Mouse (Mus musculus): ENCODE data around the gene Dnajb2. TPM values are rescaled to one million over a fixed set of nuclear protein-coding genes. Genes with fewer than 3 reads are reported as not detected.
A peak's percentile ranks its signal among the peaks of the same experiment; 100 is the strongest.

Dnajb2 gene
- polyA plus RNA-seq, 2 experiments, result 22.4 to 41.9 TPM

DNA sequence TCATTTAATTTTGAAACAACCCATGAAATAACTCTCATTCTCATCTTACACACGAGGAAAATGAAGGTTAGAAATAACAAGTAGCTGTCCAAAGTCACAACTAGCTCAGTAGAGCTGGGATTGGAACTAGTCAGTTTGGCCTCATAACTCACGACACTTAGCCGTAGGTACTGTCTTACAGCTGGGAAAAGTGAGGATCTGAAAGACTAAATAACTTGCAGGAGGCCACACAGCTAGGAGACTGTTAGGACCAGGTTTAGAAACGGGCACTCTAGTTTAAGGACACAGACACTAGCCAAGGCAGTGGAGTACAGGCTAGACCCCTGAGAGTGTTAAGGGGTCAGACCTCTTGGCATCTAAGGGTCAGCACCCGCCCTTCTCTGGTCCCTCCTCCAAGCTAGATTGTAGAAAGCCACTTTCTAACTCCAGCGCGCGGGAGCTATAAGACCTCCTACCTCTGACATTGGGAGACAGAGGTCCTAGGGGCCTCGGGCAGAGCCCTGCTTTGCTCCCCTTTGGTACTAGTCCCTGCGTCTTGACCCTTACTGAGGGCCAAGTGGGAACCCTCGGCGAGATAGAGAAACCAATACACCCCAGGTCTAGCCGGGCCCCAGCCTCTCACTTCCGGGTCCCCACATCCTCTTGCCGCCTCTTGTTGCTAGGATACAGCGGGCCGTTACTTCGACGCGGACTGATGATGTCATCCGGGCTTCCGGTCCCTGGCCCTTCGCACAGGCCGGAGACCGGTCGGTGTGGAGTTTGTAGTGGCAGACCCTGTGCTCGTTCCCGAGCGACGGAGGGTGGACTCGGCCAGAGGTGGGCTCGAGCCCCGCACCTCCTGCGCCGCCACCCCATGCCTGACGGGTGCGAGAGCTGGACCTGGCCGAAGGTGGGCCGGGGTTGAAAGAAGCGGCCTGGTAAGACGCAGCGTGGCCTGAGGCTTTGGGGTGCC lies 25.8 kb upstream of the Dnajb2 start, which contains the start of the genes Glb1l and Stk16:
Gene Glb1l (minus strand): TSS at position 678 of the 952 bp plus-strand sequence.
Gene Stk16 (plus strand): TSS at position 703 of the 952 bp plus-strand sequence.
- Histone ChIP-seq H3K4me3 (replicated peaks; ENCODE audit: low read length) (peak within 1 kb of the TSS; percentile 82), H3K27me3 (ENCODE audit: control insufficient read depth, insufficient read depth, low read length) (no peaks in the 10 kb centered on the region), H3K4me2 (replicated peaks; ENCODE audit: low read depth, low read length, severe bottlenecking) (peak within 1 kb of the TSS; percentile 91), H3K27ac (replicated peaks; ENCODE audit: low read depth, low read length) (peak within 1 kb of the TSS; percentile 15; the same call in 1 of the 2 replicates), H3K4me1 (ENCODE audit: control insufficient read depth, insufficient read depth, low read length) (peaks cover 25% of the 10 kb centered on the region), H3K9ac (ENCODE audit: low read depth, low read length, severe bottlenecking) (peak within 1 kb of the TSS; percentile 82), H3K9me3 (ENCODE audit: control insufficient read depth, low read length) (no peaks in the 10 kb centered on the region), H3K36me3 (ENCODE audit: control insufficient read depth, insufficient read depth, low read length) (peaks cover 31% of the 10 kb centered on the region)
- ATAC-seq (ENCODE audit: low FRiP score, low read depth) (peak; percentile 94), DNase-seq (ENCODE audit: low spot score) (peak; percentile 95)
- TF ChIP-seq POLR2A (IDR thresholded peaks at IDR 0.05; ENCODE audit: borderline replicate concordance, extremely low read depth, insufficient read depth, insufficient read length), result peak; percentile 86; the same call in 1 of the 2 replicates
- 5% methylated on average over 42 of the region's 42 CpGs for WGBS

DNA sequence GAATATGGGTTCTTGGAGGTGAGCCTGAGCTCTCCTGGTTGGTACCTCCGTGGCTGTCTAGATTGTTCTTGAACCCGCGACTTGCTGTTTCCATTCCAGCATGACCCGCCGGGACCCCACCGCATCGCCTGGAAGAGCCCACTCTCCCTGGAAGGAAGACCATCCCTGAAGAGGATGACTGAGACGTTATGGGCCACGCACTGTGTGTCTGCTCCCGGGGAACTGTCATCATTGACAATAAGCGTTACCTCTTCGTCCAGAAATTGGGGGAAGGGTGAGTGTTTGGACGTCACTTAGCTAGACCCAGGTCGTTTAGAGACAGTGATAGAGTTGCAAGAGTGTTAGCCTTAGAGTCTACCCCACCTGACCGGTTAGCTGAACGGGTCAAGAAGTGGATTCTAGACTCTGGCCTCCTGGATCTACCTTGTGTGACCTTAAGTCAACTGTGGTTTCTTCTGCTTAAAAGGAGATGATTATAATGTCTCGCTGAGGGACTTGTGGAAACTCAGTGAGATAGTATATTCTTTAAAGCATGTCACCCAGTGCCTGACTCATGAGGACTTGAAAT lies 25.0 kb upstream of the Dnajb2 start:
- peaks cover 25% of the 10 kb centered on the region for H3K4me1 ChIP-seq (ENCODE audit: control insufficient read depth, insufficient read depth, low read length)
- H3K9me3 ChIP-seq (ENCODE audit: control insufficient read depth, low read length), result no peaks in the 10 kb centered on the region
- no peak for DNase-seq (ENCODE audit: low spot score)
- WGBS, result 14% methylated on average over 17 of the region's 17 CpGs
- peak overlapping the region; percentile 91 for H3K4me2 ChIP-seq (replicated peaks; ENCODE audit: low read depth, low read length, severe bottlenecking)
- no peak for ATAC-seq (ENCODE audit: low FRiP score, low read depth)
- no peaks in the 10 kb centered on the region for H3K27me3 ChIP-seq (ENCODE audit: control insufficient read depth, insufficient read depth, low read length)
- TF ChIP-seq POLR2A (IDR thresholded peaks at IDR 0.05; ENCODE audit: borderline replicate concordance, extremely low read depth, insufficient read depth, insufficient read length), result no peak
- peak overlapping the region; percentile 82 for H3K4me3 ChIP-seq (replicated peaks; ENCODE audit: low read length)
- H3K36me3 ChIP-seq (ENCODE audit: control insufficient read depth, insufficient read depth, low read length), result peaks cover 37% of the 10 kb centered on the region
- H3K9ac ChIP-seq (ENCODE audit: low read depth, low read length, severe bottlenecking), result peak overlapping the region; percentile 82
- 0 out of 2 replicates have a peak overlapping the region, but pooled peaks have one; percentile 15 for H3K27ac ChIP-seq (replicated peaks; ENCODE audit: low read depth, low read length)

DNA sequence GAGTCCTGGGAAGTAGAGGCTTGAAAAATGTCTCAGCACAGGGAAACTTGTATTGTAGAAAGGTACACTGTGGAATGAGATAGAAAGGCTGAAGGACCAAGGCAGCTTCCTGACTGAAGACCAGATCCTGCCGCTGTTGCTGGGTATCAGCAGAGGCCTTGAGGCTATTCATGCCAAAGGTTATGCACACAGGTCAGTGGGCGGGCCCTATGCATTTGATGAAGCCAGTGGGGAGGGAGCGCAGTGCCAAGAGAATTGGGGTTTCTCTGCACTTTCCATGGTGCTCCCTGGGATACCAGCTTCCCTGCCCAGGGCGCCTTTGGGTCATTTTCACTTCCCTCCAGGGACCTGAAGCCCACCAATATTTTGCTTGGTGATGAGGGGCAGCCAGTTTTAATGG lies 23.7 kb upstream of the Dnajb2 start:
- 89% methylated on average over 4 of the region's 4 CpGs for WGBS
- Histone ChIP-seq H3K36me3 (ENCODE audit: control insufficient read depth, insufficient read depth, low read length) (peaks cover 37% of the 10 kb centered on the region), H3K4me2 (replicated peaks; ENCODE audit: low read depth, low read length, severe bottlenecking) (no peak overlapping the region), H3K4me1 (ENCODE audit: control insufficient read depth, insufficient read depth, low read length) (peaks cover 25% of the 10 kb centered on the region), H3K27me3 (ENCODE audit: control insufficient read depth, insufficient read depth, low read length) (0 out of 2 replicates have a peak, but pooled peaks cover under 1% of the 10 kb centered on the region), H3K9ac (ENCODE audit: low read depth, low read length, severe bottlenecking) (no peak overlapping the region), H3K4me3 (replicated peaks; ENCODE audit: low read length) (no peak overlapping the region), H3K27ac (replicated peaks; ENCODE audit: low read depth, low read length) (no peak overlapping the region), H3K9me3 (ENCODE audit: control insufficient read depth, low read length) (no peaks in the 10 kb centered on the region)
- no peak for TF ChIP-seq POLR2A (IDR thresholded peaks at IDR 0.05; ENCODE audit: borderline replicate concordance, extremely low read depth, insufficient read depth, insufficient read length)
- ATAC-seq (ENCODE audit: low FRiP score, low read depth) (no peak), DNase-seq (ENCODE audit: low spot score) (no peak)

DNA sequence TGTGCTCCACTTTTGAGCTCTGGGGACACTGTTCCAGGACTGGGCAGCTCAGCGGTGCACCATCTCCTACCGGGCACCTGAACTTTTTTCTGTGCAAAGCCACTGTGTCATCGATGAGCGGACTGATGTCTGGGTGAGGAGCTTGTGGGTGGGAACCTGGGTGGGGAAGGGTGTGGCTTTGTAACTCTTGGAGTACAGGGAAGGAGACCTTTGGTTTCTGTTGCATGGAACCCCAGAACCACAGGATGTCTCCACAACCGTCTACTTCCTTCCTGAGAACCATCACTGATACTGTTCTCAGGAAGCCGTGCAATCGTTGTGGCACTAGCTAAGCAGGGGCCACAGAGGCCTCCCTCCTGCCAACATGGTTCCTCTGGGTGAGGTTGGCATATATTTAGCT lies 23.1 kb upstream of the Dnajb2 start:
- TF ChIP-seq POLR2A (IDR thresholded peaks at IDR 0.05; ENCODE audit: borderline replicate concordance, extremely low read depth, insufficient read depth, insufficient read length), result no peak
- Histone ChIP-seq H3K27me3 (ENCODE audit: control insufficient read depth, insufficient read depth, low read length) (0 out of 2 replicates have a peak, but pooled peaks cover 6% of the 10 kb centered on the region), H3K4me2 (replicated peaks; ENCODE audit: low read depth, low read length, severe bottlenecking) (no peak overlapping the region), H3K9ac (ENCODE audit: low read depth, low read length, severe bottlenecking) (no peak overlapping the region), H3K27ac (replicated peaks; ENCODE audit: low read depth, low read length) (no peak overlapping the region), H3K9me3 (ENCODE audit: control insufficient read depth, low read length) (no peaks in the 10 kb centered on the region), H3K36me3 (ENCODE audit: control insufficient read depth, insufficient read depth, low read length) (peaks cover 37% of the 10 kb centered on the region), H3K4me1 (ENCODE audit: control insufficient read depth, insufficient read depth, low read length) (peaks cover 26% of the 10 kb centered on the region), H3K4me3 (replicated peaks; ENCODE audit: low read length) (no peak overlapping the region)
- ATAC-seq (ENCODE audit: low FRiP score, low read depth), result no peak
- 90% methylated on average over 7 of the region's 7 CpGs for WGBS
- no peak for DNase-seq (ENCODE audit: low spot score)

DNA sequence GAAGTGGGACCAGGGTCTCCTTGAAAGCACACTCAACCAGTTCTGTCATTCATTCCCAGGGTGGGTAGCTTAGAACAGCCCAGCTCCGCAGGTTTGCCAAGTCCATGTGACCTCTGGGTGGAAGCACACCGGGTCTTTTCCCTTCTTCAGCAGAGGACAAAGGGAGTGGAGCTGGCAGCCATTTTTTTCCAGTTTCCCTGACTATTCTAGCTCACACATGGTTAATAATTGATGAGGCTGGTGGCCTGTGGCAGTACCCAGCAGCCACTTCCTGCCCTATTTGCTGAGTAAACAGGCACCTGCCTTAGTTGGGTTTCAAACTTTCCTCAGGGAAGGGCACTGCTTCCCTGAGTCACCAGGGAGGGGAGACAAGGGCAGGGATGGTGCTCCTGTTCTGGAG lies 21.8 kb upstream of the Dnajb2 start:
- H3K4me3 ChIP-seq (replicated peaks; ENCODE audit: low read length), result no peak overlapping the region
- no peak for TF ChIP-seq POLR2A (IDR thresholded peaks at IDR 0.05; ENCODE audit: borderline replicate concordance, extremely low read depth, insufficient read depth, insufficient read length)
- peaks cover 18% of the 10 kb centered on the region; the same call in 1 of the 2 replicates for H3K27me3 ChIP-seq (ENCODE audit: control insufficient read depth, insufficient read depth, low read length)
- H3K9ac ChIP-seq (ENCODE audit: low read depth, low read length, severe bottlenecking), result no peak overlapping the region
- ATAC-seq (ENCODE audit: low FRiP score, low read depth) (no peak), DNase-seq (ENCODE audit: low spot score) (no peak)
- H3K36me3 ChIP-seq (ENCODE audit: control insufficient read depth, insufficient read depth, low read length), result peaks cover 37% of the 10 kb centered on the region
- H3K27ac ChIP-seq (replicated peaks; ENCODE audit: low read depth, low read length), result no peak overlapping the region
- 94% methylated on average over 2 of the region's 2 CpGs for WGBS
- no peak overlapping the region for H3K4me2 ChIP-seq (replicated peaks; ENCODE audit: low read depth, low read length, severe bottlenecking)
- H3K9me3 ChIP-seq (ENCODE audit: control insufficient read depth, low read length), result no peaks in the 10 kb centered on the region
- H3K4me1 ChIP-seq (ENCODE audit: control insufficient read depth, insufficient read depth, low read length), result peaks cover 29% of the 10 kb centered on the region
